Mouse (Mus musculus): ENCODE results near the gene Zfp46.

- peak; percentile 66; the same call in 1 of the 2 replicates for TF ChIP-seq CTCF (IDR thresholded peaks at IDR 0.05; ENCODE audit: extremely low read depth, insufficient read depth, insufficient read length, insufficient replicate concordance)
- TF ChIP-seq POLR2A (IDR thresholded peaks at IDR 0.05; ENCODE audit: low read depth, low read length): no peak
Measured at GRCm38 (mm10) chr4:136239622-136240021, 44.9 kb upstream of the Zfp46 start.

Measured in spleen, adult 2 months (tissue).